Mouse (Mus musculus): Measurements from ENCODE around the gene H2-DMb2.

DNA sequence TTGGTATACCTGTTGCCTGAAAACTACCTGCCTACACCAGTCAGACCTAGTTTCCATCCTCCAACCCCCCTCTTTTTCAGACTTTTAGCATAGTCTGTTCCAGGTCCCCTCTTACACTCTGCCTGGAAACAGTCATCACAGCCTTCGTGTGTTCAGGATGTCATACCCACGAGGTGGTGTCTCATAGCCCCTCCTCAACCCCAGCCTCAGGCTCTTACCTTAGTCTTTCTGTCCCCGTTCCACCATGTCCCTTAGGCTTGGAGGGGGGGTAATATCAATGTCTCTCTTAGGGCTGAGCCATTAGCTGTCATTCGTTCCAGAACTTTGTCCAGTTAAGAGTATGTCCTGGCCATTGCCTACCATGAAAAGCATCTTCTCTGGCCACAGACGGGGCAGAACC, 41.9 kb upstream of the H2-DMb2 start:
- no peak for TF ChIP-seq POLR2A (IDR thresholded peaks at IDR 0.05; ENCODE audit: low read depth, low read length)
- TF ChIP-seq CTCF (conservative IDR thresholded peaks at IDR 0.05; ENCODE audit: insufficient read depth, insufficient read length, low read depth, low read length), result no peak

Measured in kidney, adult 2 months (tissue).